Mouse (Mus musculus) heart, embryonic 16.5 days (tissue): ENCODE measurements around the gene Parvb. TPM values are rescaled to one million over a fixed set of nuclear protein-coding genes. Genes with fewer than 3 reads are reported as not detected.

Source experiments
- ATAC-seq: fragments of 200-750 bp; cut with Nextera tagmentation; replicated peaks from 2 replicates; pipeline ENCODE4 v1.8.0; 2017; ENCODE audit warnings: moderate number of reproducible peaks; ENCODE audit not compliant: insufficient read depth, low FRiP score; ENCODE audit errors: extremely low read depth
- H3K27ac ChIP-seq: fragments of 300-500 bp; sonication (generic); 2 replicates; pipeline ENCODE4 v1.5.1; 2014; ENCODE audit warnings: mild to moderate bottlenecking, low read length, control low read depth, moderate library complexity
- H3K27me3 ChIP-seq: fragments of 300-500 bp; sonication (generic); 2 replicates; pipeline ENCODE4 v1.6.1; 2014; ENCODE audit warnings: low read length, mixed read lengths; ENCODE audit not compliant: control insufficient read depth, insufficient read depth
- H3K36me3 ChIP-seq: fragments of 300-500 bp; sonication (generic); 2 replicates; pipeline ENCODE4 v1.6.1; 2014; ENCODE audit not compliant: control insufficient read depth, insufficient read depth
- H3K4me1 ChIP-seq: fragments of 300-500 bp; sonication (generic); 2 replicates; pipeline ENCODE4 v1.6.1; 2014; ENCODE audit warnings: low read length, mixed read lengths; ENCODE audit not compliant: control insufficient read depth, insufficient read depth
- H3K4me2 ChIP-seq: fragments of 300-500 bp; sonication (generic); 2 replicates; pipeline ENCODE4 v1.6.1; 2014; ENCODE audit warnings: low read depth, mild to moderate bottlenecking, control low read depth, low read length
- H3K4me3 ChIP-seq: fragments of 300-500 bp; sonication (generic); 2 replicates; pipeline ENCODE4 v1.5.1; 2014; ENCODE audit warnings: mild to moderate bottlenecking, control low read depth, low read length
- H3K9ac ChIP-seq: fragments of 300-500 bp; sonication (generic); 2 replicates; pipeline ENCODE4 v1.6.1; 2014; ENCODE audit warnings: low read length, control low read depth
- H3K9me3 ChIP-seq: fragments of 300-500 bp; sonication (generic); replicated peaks from 2 replicates; pipeline ENCODE4 v1.6.1; 2016; ENCODE audit warnings: low read length; ENCODE audit not compliant: control insufficient read depth
- WGBS: fragments of 180-500 bp; shearing (Covaris S2); extraction: QIAGEN DNeasy Blood & Tissue Kit; methylation state at CpG from one replicate; pipeline ENCODE4 v1.1.7; 2014; 5-methylcytosine and 5-hydroxymethylcytosine counted together
- polyA plus RNA-seq: library from polyadenylated mRNA; unstranded; fragments of >200 nt; fragmentation: Nextera tagmentation; extraction: Ambion mirVana; gene quantifications from 2 replicates; pipeline ENCODE4 v1.2.1, GENCODE M21; 2015

The Parvb gene
- polyA plus RNA-seq, 1 experiment from 2014 or later, result 15.5 TPM

- Histone ChIP-seq H3K36me3 (no peaks in the 10 kb centered on the region), H3K4me1 (peaks cover 18% of the 10 kb centered on the region), H3K9me3 (no peaks in the 10 kb centered on the region), H3K4me3 (no peak overlapping the region), H3K4me2 (no peak overlapping the region), H3K27me3 (no peaks in the 10 kb centered on the region), H3K27ac (no peak overlapping the region), H3K9ac (no peak overlapping the region)
- 88% methylated on average over 15 of the region's 15 CpGs for WGBS
- no peak for ATAC-seq
Measured at GRCm38 (mm10) chr15:84226918-84227317, 4.9 kb upstream of the Parvb start.

- WGBS, result 13% methylated on average over 5 of the region's 5 CpGs
- Histone ChIP-seq H3K4me3 (peak overlapping the region; percentile 69), H3K4me1 (peaks cover 20% of the 10 kb centered on the region), H3K9ac (peak overlapping the region; percentile 77), H3K9me3 (no peaks in the 10 kb centered on the region), H3K27me3 (no peaks in the 10 kb centered on the region), H3K27ac (peak overlapping the region; percentile 83), H3K4me2 (peak overlapping the region; percentile 81), H3K36me3 (peaks cover 6% of the 10 kb centered on the region; the same call in 1 of the 2 replicates)
- no peak for ATAC-seq
Measured at GRCm38 (mm10) chr15:84230661-84231060, 1.2 kb upstream of the Parvb start.

- peak; percentile 33; the same call in 1 of the 2 replicates for ATAC-seq
- Histone ChIP-seq H3K9me3 (no peaks in the 10 kb centered on the region), H3K4me3 (peak overlapping the region; percentile 69), H3K27me3 (no peaks in the 10 kb centered on the region), H3K27ac (peak overlapping the region; percentile 83), H3K9ac (peak overlapping the region; percentile 77), H3K4me2 (peak overlapping the region; percentile 81), H3K4me1 (peaks cover 20% of the 10 kb centered on the region), H3K36me3 (peaks cover 6% of the 10 kb centered on the region; the same call in 1 of the 2 replicates)
- 5% methylated on average over 16 of the region's 16 CpGs for WGBS
Measured at GRCm38 (mm10) chr15:84231113-84231712, 630 bp upstream of the Parvb start.

- H3K36me3 ChIP-seq, result peaks cover 6% of the 10 kb centered on the region; the same call in 1 of the 2 replicates
- no peak for ATAC-seq
- H3K27ac ChIP-seq, result peak overlapping the region; percentile 83
- H3K9me3 ChIP-seq, result no peaks in the 10 kb centered on the region
- peak overlapping the region; percentile 77 for H3K9ac ChIP-seq
- peak overlapping the region; percentile 81 for H3K4me2 ChIP-seq
- no peaks in the 10 kb centered on the region for H3K27me3 ChIP-seq
- H3K4me1 ChIP-seq, result peaks cover 20% of the 10 kb centered on the region
- WGBS, result 16% methylated on average over 8 of the region's 8 CpGs
- H3K4me3 ChIP-seq, result peak overlapping the region; percentile 69
Measured at GRCm38 (mm10) chr15:84232609-84233008, 766 bp downstream of the Parvb start.

- Histone ChIP-seq H3K9me3 (no peaks in the 10 kb centered on the region), H3K27me3 (no peaks in the 10 kb centered on the region), H3K27ac (peak overlapping the region; percentile 70), H3K4me3 (no peak overlapping the region), H3K9ac (no peak overlapping the region), H3K36me3 (peaks cover 6% of the 10 kb centered on the region; the same call in 1 of the 2 replicates), H3K4me2 (no peak overlapping the region), H3K4me1 (peaks cover 30% of the 10 kb centered on the region)
- 72% methylated on average over 7 of the region's 7 CpGs for WGBS
- ATAC-seq, result no peak
Measured at GRCm38 (mm10) chr15:84234794-84235581, 3.1 kb downstream of the Parvb start.

- WGBS, result 65% methylated on average over 7 of the region's 7 CpGs
Measured at GRCm38 (mm10) chr15:84235646-84236045, 3.8 kb downstream of the Parvb start.

GRCm38 (mm10) chr15:84238552-84238951 lies 6.7 kb downstream of the Parvb start:
- Histone ChIP-seq H3K27ac (no peak overlapping the region), H3K9ac (no peak overlapping the region), H3K4me1 (peaks cover 22% of the 10 kb centered on the region), H3K4me2 (0 out of 2 replicates have a peak overlapping the region, but pooled peaks have one; percentile 44), H3K36me3 (peaks cover 6% of the 10 kb centered on the region; the same call in 1 of the 2 replicates), H3K9me3 (no peaks in the 10 kb centered on the region), H3K27me3 (no peaks in the 10 kb centered on the region), H3K4me3 (no peak overlapping the region)
- WGBS, result 53% methylated on average over 15 of the region's 15 CpGs
- ATAC-seq, result no peak

More at GRCm38 (mm10) chr15:84235646-84236045, 3.8 kb downstream of the Parvb start:
- H3K9me3 ChIP-seq, result no peaks in the 10 kb centered on the region
- H3K27ac ChIP-seq, result peak overlapping the region; percentile 70
- peak; percentile 54 for ATAC-seq
- H3K9ac ChIP-seq, result no peak overlapping the region
- H3K4me1 ChIP-seq, result peaks cover 28% of the 10 kb centered on the region
- H3K36me3 ChIP-seq, result peaks cover 6% of the 10 kb centered on the region; the same call in 1 of the 2 replicates
- no peak overlapping the region for H3K4me2 ChIP-seq
- H3K4me3 ChIP-seq, result no peak overlapping the region
- H3K27me3 ChIP-seq, result no peaks in the 10 kb centered on the region

GRCm38 (mm10) chr15:84238991-84239401 lies 7.2 kb downstream of the Parvb start:
- ATAC-seq, result no peak
- peak overlapping the region; percentile 44 for H3K4me2 ChIP-seq
- H3K27me3 ChIP-seq, result no peaks in the 10 kb centered on the region
- H3K4me3 ChIP-seq, result no peak overlapping the region
- WGBS, result 11% methylated on average over 16 of the region's 16 CpGs
- no peak overlapping the region for H3K9ac ChIP-seq
- peaks cover 6% of the 10 kb centered on the region; the same call in 1 of the 2 replicates for H3K36me3 ChIP-seq
- H3K4me1 ChIP-seq, result peaks cover 22% of the 10 kb centered on the region
- no peaks in the 10 kb centered on the region for H3K9me3 ChIP-seq
- no peak overlapping the region for H3K27ac ChIP-seq

- WGBS, result 43% methylated on average over 7 of the region's 7 CpGs
- no peak overlapping the region for H3K9ac ChIP-seq
- no peak for ATAC-seq
- H3K36me3 ChIP-seq, result no peaks in the 10 kb centered on the region
- no peaks in the 10 kb centered on the region for H3K9me3 ChIP-seq
- H3K4me1 ChIP-seq, result peaks cover 31% of the 10 kb centered on the region
- H3K4me3 ChIP-seq, result no peak overlapping the region
- H3K27ac ChIP-seq, result no peak overlapping the region; the same call in 1 of the 2 replicates
- no peak overlapping the region for H3K4me2 ChIP-seq
- no peaks in the 10 kb centered on the region for H3K27me3 ChIP-seq
Measured at GRCm38 (mm10) chr15:84241520-84241919, 9.7 kb downstream of the Parvb start.
